Mouse (Mus musculus) E14TG2a.4 (cell line): ENCODE measurements around the gene Atox1.

Experiments
- CTCF ChIP-seq: conservative IDR thresholded peaks from 2 replicates; pipeline ENCODE4 v1.5.1; 2014; ENCODE audit warnings: low read length
- NANOG ChIP-seq: IDR thresholded peaks from 2 replicates; pipeline ENCODE4 v1.6.1; 2014; ENCODE audit warnings: borderline replicate concordance, low read length, mixed read lengths
- POU5F1 ChIP-seq: IDR thresholded peaks from 2 replicates; pipeline ENCODE4 v1.6.1; 2014; ENCODE audit warnings: low read length, borderline replicate concordance

- TF ChIP-seq CTCF (peak; percentile 77), POU5F1 (no peak), NANOG (no peak)
These were observed 16.3 kb downstream of the Atox1 start for GRCm38 (mm10) chr11:55444772-55445171.
